20 mouse cellular contexts compared by ENCODE assay signal in genomic region chr2:108701308-108701707, GRCm38 (mm10).
"Had no signal": no experiment of that assay in that cellular context is flagged by ENCODE, and none has a peak within 500 bp of the region (broad histone marks: within the 10 kb centered on the region; RNA-seq: fewer than 3 reads in every experiment).

No protein-coding gene starts in this region.

- ATAC-seq: intestine, postnatal 0 days; liver, embryonic 12.5 days had no signal

- H3K27ac ChIP-seq: kidney, postnatal 0 days; layer of hippocampus, adult 2 months; limb, embryonic 10.5 days; limb, embryonic 13.5 days; liver, embryonic 12.5 days; liver, embryonic 15.5 days; lung, embryonic 15.5 days; midbrain, embryonic 12.5 days; stomach, postnatal 0 days had no signal

- H3K4me2 ChIP-seq: limb, embryonic 13.5 days; liver, embryonic 12.5 days; liver, embryonic 15.5 days; lung, embryonic 15.5 days; midbrain, embryonic 12.5 days had no signal

- DNase-seq: kidney, adult 2 months; kidney, postnatal 25 days; layer of hippocampus, adult 9-11 months; liver; lung, adult 18-20 months; lung, postnatal 10 days; lung, postnatal 36 days; thymus, adult 2 months; thymus, postnatal 25 days had no signal

- H3K27me3 ChIP-seq: limb, embryonic 13.5 days; liver, embryonic 12.5 days; liver, embryonic 15.5 days; lung, embryonic 15.5 days; megakaryocyte, embryonic 14.5 days; midbrain, embryonic 12.5 days had no signal

- H3K36me3 ChIP-seq: limb, embryonic 10.5 days; limb, embryonic 13.5 days; liver, embryonic 12.5 days; liver, embryonic 15.5 days; lung, embryonic 15.5 days; midbrain, embryonic 12.5 days had no signal

- H3K9me3 ChIP-seq: limb, embryonic 10.5 days; limb, embryonic 13.5 days; liver, embryonic 12.5 days; liver, embryonic 15.5 days; lung, embryonic 15.5 days; megakaryocyte, embryonic 14.5 days; midbrain, embryonic 12.5 days had no signal

- H3K4me3 ChIP-seq: layer of hippocampus, adult 2 months; limb, embryonic 10.5 days; limb, embryonic 13.5 days; liver, embryonic 12.5 days; liver, embryonic 15.5 days; lung, embryonic 15.5 days; megakaryocyte, embryonic 14.5 days; midbrain, embryonic 12.5 days had no signal

- H3K9ac ChIP-seq: limb, embryonic 13.5 days; liver, embryonic 12.5 days; liver, embryonic 15.5 days; lung, embryonic 15.5 days; midbrain, embryonic 12.5 days had no signal

- H3K4me1 ChIP-seq: limb, embryonic 10.5 days; limb, embryonic 13.5 days; liver, embryonic 12.5 days; liver, embryonic 15.5 days; lung, embryonic 15.5 days; megakaryocyte, embryonic 14.5 days; midbrain, embryonic 12.5 days had no signal
